In the genomic region with DNA sequence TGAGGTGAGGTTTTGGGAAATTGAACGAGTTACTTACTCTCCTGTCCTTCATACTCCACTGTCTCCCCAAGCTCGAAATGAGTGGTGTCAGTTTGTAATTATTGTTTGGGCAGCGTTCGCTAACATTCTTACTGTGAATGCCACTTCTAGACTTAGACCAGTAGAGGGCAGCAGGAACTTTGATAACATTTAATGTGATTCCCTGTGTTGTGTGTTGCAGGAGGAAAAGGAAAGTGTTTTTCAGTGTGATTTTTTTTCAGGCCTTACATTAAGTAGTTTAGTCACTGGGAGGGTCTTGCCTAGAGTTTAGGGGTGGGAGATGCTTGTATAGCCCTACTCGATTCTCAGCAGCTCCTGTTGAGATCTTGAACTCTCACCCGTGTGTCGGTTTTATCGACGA, we compare ENCODE assay signal across 8 mouse cellular contexts. TPM values are rescaled to one million over a fixed set of nuclear protein-coding genes. Genes with fewer than 3 reads are reported as not detected.
DNase-seq lines count a peak whose midpoint lies in the region; ATAC-seq and TF ChIP-seq lines count a peak whose summit lies in the region.

No protein-coding gene starts in this region.

- peak; percentile 57 for DNase-seq in kidney, adult 9 months
- no peak for DNase-seq in kidney, postnatal 4 days
- peak; percentile 55 for DNase-seq in c-Kit-positive CD71-negative TER-119-negative erythroid progenitor cells, embryonic 14.5 days (ENCODE audit: low read depth)
- peak; percentile 81 for DNase-seq in heart, postnatal 0 days (ENCODE audit: low spot score)
- DNase-seq in liver, embryonic 14.5 days (ENCODE audit: low read depth in 3 of 3, low spot score in 3 of 3): no peak
- DNase-seq in retina, postnatal 7 days (ENCODE audit: low read depth, low spot score): peak; percentile 42
- no peak for DNase-seq in urinary bladder, postnatal 4 days (ENCODE audit: low spot score in 2 of 2)

- no peaks in the 10 kb centered on the region for H3K27me3 ChIP-seq in heart, postnatal 0 days (ENCODE audit: control insufficient read depth, insufficient read depth, low read length)
- H3K27me3 ChIP-seq in liver, embryonic 14.5 days (ENCODE audit: control insufficient read depth, insufficient read depth, low read length): no peaks in the 10 kb centered on the region

- ATAC-seq in CD4-positive, CD25-positive, alpha-beta regulatory T cell, adult 4 months: peak; percentile 71
- peak; percentile 43 for ATAC-seq in heart, postnatal 0 days (ENCODE audit: insufficient read depth, low read depth)
- ATAC-seq in liver, embryonic 14.5 days (ENCODE audit: insufficient read depth): no peak

- no peak for TF ChIP-seq EP300 in heart, postnatal 0 days (IDR thresholded peaks at IDR 0.05; ENCODE audit: low read depth)
- no peak for TF ChIP-seq EP300 in liver, embryonic 14.5 days (IDR thresholded peaks at IDR 0.05; ENCODE audit: low read depth)

- WGBS in heart, postnatal 0 days: 36% methylated on average over 9 of the region's 9 CpGs
- 41% methylated on average over 9 of the region's 9 CpGs for WGBS in liver, embryonic 14.5 days (ENCODE audit: insufficient replicate concordance)

- peak; percentile 91 for TF ChIP-seq CTCF in heart, postnatal 0 days (IDR thresholded peaks at IDR 0.05; ENCODE audit: low read depth)
- TF ChIP-seq CTCF in liver, embryonic 14.5 days (IDR thresholded peaks at IDR 0.05; ENCODE audit: low read depth): peak; percentile 83

- peak overlapping the region; percentile 36 for H3K4me2 ChIP-seq in heart, postnatal 0 days (ENCODE audit: low read depth, low read length)
- no peak overlapping the region for H3K4me2 ChIP-seq in liver, embryonic 14.5 days (ENCODE audit: low read depth)

- peak overlapping the region; percentile 90 for H3K27ac ChIP-seq in heart, postnatal 0 days (ENCODE audit: low read depth)
- H3K27ac ChIP-seq in liver, embryonic 14.5 days: peak overlapping the region; percentile 4

- no peaks in the 10 kb centered on the region for H3K9me3 ChIP-seq in heart, postnatal 0 days (replicated peaks; ENCODE audit: control insufficient read depth, low read length)
- H3K9me3 ChIP-seq in liver, embryonic 14.5 days (ENCODE audit: control insufficient read depth, low read length): no peaks in the 10 kb centered on the region

- H3K4me3 ChIP-seq in heart, postnatal 0 days (ENCODE audit: low read depth, low read length): no peak overlapping the region
- H3K4me3 ChIP-seq in liver, embryonic 14.5 days (ENCODE audit: insufficient read depth in 1 of 2, low read depth in 2 of 2, low read length in 2 of 2): no peak overlapping the region

- H3K9ac ChIP-seq in heart, postnatal 0 days (replicated peaks; ENCODE audit: low read depth, low read length): no peak overlapping the region
- no peak overlapping the region for H3K9ac ChIP-seq in liver, embryonic 14.5 days (replicated peaks)

- peaks cover 12% of the 10 kb centered on the region; the same call in 1 of the 2 replicates for H3K4me1 ChIP-seq in heart, postnatal 0 days (ENCODE audit: control insufficient read depth, insufficient read depth)
- H3K4me1 ChIP-seq in liver, embryonic 14.5 days (replicated peaks; ENCODE audit: control insufficient read depth in 2 of 2, insufficient read depth in 2 of 2, low read length in 1 of 2): peaks cover 26 to 33% of the 10 kb centered on the region in 2 experiments

- H3K36me3 ChIP-seq in heart, postnatal 0 days (replicated peaks; ENCODE audit: control insufficient read depth, insufficient read depth, low read length): no peaks in the 10 kb centered on the region
- no peaks in the 10 kb centered on the region for H3K36me3 ChIP-seq in liver, embryonic 14.5 days (replicated peaks; ENCODE audit: control insufficient read depth, insufficient read depth, low read depth)

RNA-seq across cellular contexts. Expression of gene Art4, which starts 3.5 kb away (rescaled TPM):
- 1 to 10 TPM; 3.7 to 5.7 TPM for polyA plus RNA-seq in CD4-positive, CD25-positive, alpha-beta regulatory T cell, adult 4 months (2017; shearing (Covaris generic))
- total RNA-seq in heart, postnatal 0 days (2014; rRNA removed; ENCODE audit: low replicate concordance): 19.3 and 28.8 TPM in 2 replicates
- polyA plus RNA-seq in heart, postnatal 0 days (2015; fragmentation: Nextera tagmentation; extraction: Ambion mirVana): 8.7 and 11.4 TPM in 2 replicates
- polyA plus RNA-seq in liver, embryonic 14.5 days (2012; rRNA removed): 17.8 and 23.3 TPM in 2 replicates
- polyA plus RNA-seq in liver, embryonic 14.5 days (2014; fragmentation: Nextera tagmentation; extraction: Ambion mirVana): 20.3 and 22.6 TPM in 2 replicates

RNA-seq across cellular contexts. Expression of gene Mgp, which starts 14.6 kb away (rescaled TPM):
- not detected for polyA plus RNA-seq in CD4-positive, CD25-positive, alpha-beta regulatory T cell, adult 4 months (2017; shearing (Covaris generic))
- total RNA-seq in heart, postnatal 0 days (2014; rRNA removed; ENCODE audit: low replicate concordance): 344 and 362 TPM in 2 replicates
- 403 and 465 TPM in 2 replicates for polyA plus RNA-seq in heart, postnatal 0 days (2015; fragmentation: Nextera tagmentation; extraction: Ambion mirVana)
- 0.88 and 1.6 TPM in 2 replicates for polyA plus RNA-seq in liver, embryonic 14.5 days (2012; rRNA removed)
- polyA plus RNA-seq in liver, embryonic 14.5 days (2014; fragmentation: Nextera tagmentation; extraction: Ambion mirVana): 0.96 and 1.2 TPM in 2 replicates

RNA-seq across cellular contexts. Expression of gene Smco3, which starts 25.8 kb away (rescaled TPM):
- not detected for polyA plus RNA-seq in CD4-positive, CD25-positive, alpha-beta regulatory T cell, adult 4 months (2017; shearing (Covaris generic))
- total RNA-seq in heart, postnatal 0 days (2014; rRNA removed; ENCODE audit: low replicate concordance): not detected in 2 replicates
- not detected in 2 replicates for polyA plus RNA-seq in heart, postnatal 0 days (2015; fragmentation: Nextera tagmentation; extraction: Ambion mirVana)
- polyA plus RNA-seq in liver, embryonic 14.5 days (2012; rRNA removed): 0.11 and 0.18 TPM in 2 replicates
- polyA plus RNA-seq in liver, embryonic 14.5 days (2014; fragmentation: Nextera tagmentation; extraction: Ambion mirVana): 0.15 TPM in 1 of 2 replicates, not detected in the other

RNA-seq across cellular contexts. Expression of gene Wbp11, which starts 33.0 kb away (rescaled TPM):
- 10 to 100 TPM; 58.3 to 63.6 TPM for polyA plus RNA-seq in CD4-positive, CD25-positive, alpha-beta regulatory T cell, adult 4 months (2017; shearing (Covaris generic))
- 28.2 and 37.7 TPM in 2 replicates for total RNA-seq in heart, postnatal 0 days (2014; rRNA removed; ENCODE audit: low replicate concordance)
- polyA plus RNA-seq in heart, postnatal 0 days (2015; fragmentation: Nextera tagmentation; extraction: Ambion mirVana): 51.1 and 52.7 TPM in 2 replicates
- polyA plus RNA-seq in liver, embryonic 14.5 days (2012; rRNA removed): 27.1 and 37.6 TPM in 2 replicates
- 51.3 and 59.3 TPM in 2 replicates for polyA plus RNA-seq in liver, embryonic 14.5 days (2014; fragmentation: Nextera tagmentation; extraction: Ambion mirVana)

RNA-seq across cellular contexts. Expression of gene BC049715, which starts 33.6 kb away (rescaled TPM):
- polyA plus RNA-seq in CD4-positive, CD25-positive, alpha-beta regulatory T cell, adult 4 months (2017; shearing (Covaris generic)): 1 to 10 TPM; 2.1 to 5.2 TPM
- total RNA-seq in heart, postnatal 0 days (2014; rRNA removed; ENCODE audit: low replicate concordance): 0.04 and 0.43 TPM in 2 replicates
- polyA plus RNA-seq in heart, postnatal 0 days (2015; fragmentation: Nextera tagmentation; extraction: Ambion mirVana): 1.4 and 2.5 TPM in 2 replicates
- polyA plus RNA-seq in liver, embryonic 14.5 days (2012; rRNA removed): 0.13 and 0.73 TPM in 2 replicates
- polyA plus RNA-seq in liver, embryonic 14.5 days (2014; fragmentation: Nextera tagmentation; extraction: Ambion mirVana): 0.57 and 0.71 TPM in 2 replicates

Comparison
In these comparisons a context has a peak if more than half of its experiments do, and no peak if none do; other contexts are left out.
1. DNase-seq: peak in kidney, adult 9 months (single experiment), c-Kit-positive CD71-negative TER-119-negative erythroid progenitor cells, embryonic 14.5 days (single experiment), heart, postnatal 0 days (single experiment) and retina, postnatal 7 days (single experiment); none in kidney, postnatal 4 days (0 of 2), liver, embryonic 14.5 days (0 of 3) and urinary bladder, postnatal 4 days (0 of 2).
2. RNA of gene Mgp, which starts 14.6 kb away (polyA plus RNA-seq): 403 to 465 TPM in heart, postnatal 0 days; 0.88 to 1.6 TPM in liver, embryonic 14.5 days and not detected in CD4-positive, CD25-positive, alpha-beta regulatory T cell, adult 4 months; every median in the first group is over 100 times any median in the second.